ENCODE assay signal across 14 mouse cellular contexts in the genomic region with DNA sequence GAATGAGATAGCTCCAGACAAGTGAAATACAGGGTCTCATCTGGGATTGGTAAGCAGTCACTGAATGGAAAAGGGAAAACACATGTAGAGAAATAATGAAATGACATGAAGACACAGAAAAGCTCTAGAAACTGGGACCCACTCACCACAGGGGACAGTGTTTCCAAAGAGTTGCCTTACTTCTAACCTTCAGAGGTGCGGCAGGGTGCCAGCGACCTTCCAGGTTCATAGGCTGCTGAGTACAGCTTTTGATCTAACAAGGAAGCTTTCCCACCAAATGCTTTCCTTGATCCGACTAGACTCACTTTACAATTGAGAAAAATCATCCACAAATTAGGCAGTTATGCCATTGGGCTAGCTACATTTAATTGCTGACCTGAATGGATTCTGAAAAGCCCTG.
"Had no signal": no experiment of that assay in that cellular context is flagged by ENCODE, and none has a peak within 500 bp of the region (broad histone marks: within the 10 kb centered on the region; RNA-seq: fewer than 3 reads in every experiment).

No protein-coding gene starts in this region.

- H3K4me3 ChIP-seq: left cerebral cortex, adult 2 months; limb, embryonic 10.5 days; liver, embryonic 15.5 days; midbrain, embryonic 12.5 days; myocyte; neural tube, embryonic 12.5 days; stomach, embryonic 15.5 days had no signal

- DNase-seq: kidney, postnatal 10 days; lung, adult 2 months; lung, postnatal 4 days; right cerebral cortex, postnatal 14 days; thymus, postnatal 4 days had no signal

- H3K9ac ChIP-seq: liver, embryonic 15.5 days; midbrain, embryonic 12.5 days; neural tube, embryonic 12.5 days; stomach, embryonic 15.5 days had no signal

- H3K27ac ChIP-seq: left cerebral cortex, adult 2 months; limb, embryonic 10.5 days; liver, embryonic 15.5 days; midbrain, embryonic 12.5 days; neural tube, embryonic 12.5 days; stomach, embryonic 15.5 days had no signal

- ATAC-seq: lung, postnatal 0 days had no signal

- H3K4me1 ChIP-seq: liver, embryonic 15.5 days; stomach, embryonic 15.5 days had no signal

- H3K27me3 ChIP-seq: liver, embryonic 15.5 days; midbrain, embryonic 12.5 days; neural tube, embryonic 12.5 days; stomach, embryonic 15.5 days had no signal

- H3K9me3 ChIP-seq: limb, embryonic 10.5 days; liver, embryonic 15.5 days; midbrain, embryonic 12.5 days; neural tube, embryonic 12.5 days; stomach, embryonic 15.5 days had no signal

- H3K4me2 ChIP-seq: liver, embryonic 11.5 days; liver, embryonic 15.5 days; midbrain, embryonic 12.5 days; neural tube, embryonic 12.5 days; stomach, embryonic 15.5 days had no signal
